Mouse (Mus musculus) forebrain, embryonic 12.5 days (tissue): ENCODE data around the gene Asb12. TPM values are rescaled to one million over a fixed set of nuclear protein-coding genes. Genes with fewer than 3 reads are reported as not detected.

Source experiments
- ATAC-seq: fragments of 200-750 bp; cut with Nextera tagmentation; 2 replicates; pipeline ENCODE4 v1.8.0; 2017; ENCODE audit warnings: moderate TSS enrichment; ENCODE audit not compliant: low FRiP score
- H3K27ac ChIP-seq: fragments of 300-500 bp; sonication (generic); 2 replicates; pipeline ENCODE4 v1.5.1; 2016; ENCODE audit warnings: mild to moderate bottlenecking
- H3K27me3 ChIP-seq: fragments of 300-500 bp; sonication (generic); 2 replicates; pipeline ENCODE4 v1.6.1; 2016; ENCODE audit warnings: mild to moderate bottlenecking
- H3K36me3 ChIP-seq: fragments of 300-500 bp; sonication (generic); replicated peaks from 2 replicates; pipeline ENCODE4 v1.6.1; 2016; ENCODE audit warnings: mild to moderate bottlenecking
- H3K4me1 ChIP-seq: fragments of 300-500 bp; sonication (generic); 2 replicates; pipeline ENCODE4 v1.6.1; 2016
- H3K4me2 ChIP-seq: fragments of 300-500 bp; sonication (generic); 2 replicates; pipeline ENCODE4 v1.6.1; 2016; ENCODE audit warnings: mild to moderate bottlenecking, moderate library complexity
- H3K4me3 ChIP-seq: fragments of 300-500 bp; sonication (generic); replicated peaks from 2 replicates; pipeline ENCODE4 v1.5.1; 2016; ENCODE audit warnings: mild to moderate bottlenecking
- H3K9ac ChIP-seq: fragments of 300-500 bp; sonication (generic); 2 replicates; pipeline ENCODE4 v1.6.1; 2016; ENCODE audit warnings: mild to moderate bottlenecking
- H3K9me3 ChIP-seq: fragments of 300-500 bp; sonication (generic); 2 replicates; pipeline ENCODE4 v1.6.1; 2016
- WGBS: fragments of 180-500 bp; shearing (Covaris S2); methylation state at CpG from one replicate; pipeline ENCODE4 v1.1.7; 2016; 5-methylcytosine and 5-hydroxymethylcytosine counted together
- polyA plus RNA-seq: library from polyadenylated mRNA; unstranded; fragments of >200 nt; fragmentation: Nextera tagmentation; extraction: Ambion mirVana; gene quantifications from 2 replicates; pipeline ENCODE4 v1.2.1, GENCODE M21; 2016

The Asb12 gene
- polyA plus RNA-seq, 1 experiment from 2014 or later, result not detected

DNA sequence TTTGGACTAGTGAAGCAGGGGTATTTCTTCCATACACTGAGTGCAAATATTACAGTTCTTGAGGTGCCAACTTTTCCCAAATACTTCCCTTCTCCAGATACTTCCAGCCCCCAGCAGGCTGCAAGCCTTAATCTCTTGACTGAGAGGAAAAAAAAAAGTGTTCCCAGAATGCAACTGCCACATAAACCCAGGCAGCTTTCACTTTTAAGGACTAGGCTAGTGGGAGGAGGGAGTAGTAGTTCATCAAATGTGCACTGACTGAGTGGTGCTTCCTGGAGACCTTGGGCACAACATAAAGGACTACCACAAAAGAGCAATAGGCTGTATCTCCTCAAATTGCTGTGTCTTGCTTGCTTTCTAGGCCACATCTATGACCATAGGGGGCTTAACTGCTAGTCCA, 116.5 kb downstream of the Asb12 start:
- H3K36me3 ChIP-seq, result no peaks in the 10 kb centered on the region
- no peaks in the 10 kb centered on the region for H3K9me3 ChIP-seq
- H3K27me3 ChIP-seq, result no peaks in the 10 kb centered on the region
- peaks cover 15% of the 10 kb centered on the region for H3K4me1 ChIP-seq
- no peak for ATAC-seq
- H3K4me3 ChIP-seq, result no peak overlapping the region
- no peak overlapping the region for H3K27ac ChIP-seq
- H3K9ac ChIP-seq, result no peak overlapping the region
- H3K4me2 ChIP-seq, result no peak overlapping the region

DNA sequence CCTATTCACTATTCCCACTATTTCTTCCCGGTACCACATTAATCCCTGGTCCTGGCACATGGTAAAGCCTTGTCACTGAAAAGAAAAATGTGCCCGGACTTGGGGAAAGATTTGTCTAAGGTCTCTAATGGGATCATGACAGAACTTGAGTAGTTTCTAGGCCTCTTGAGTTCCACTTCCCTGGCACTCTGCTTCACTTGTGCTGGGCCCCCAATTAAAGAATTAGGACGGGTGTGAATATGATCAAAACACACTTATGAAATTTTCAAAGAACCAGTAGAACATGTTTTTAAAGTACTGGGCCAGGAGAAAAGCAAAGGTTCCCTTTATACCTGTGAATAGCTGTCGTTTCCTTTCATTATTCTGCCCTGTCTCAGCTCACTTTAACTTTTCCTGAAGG, 119.3 kb downstream of the Asb12 start:
- H3K4me1 ChIP-seq, result peaks cover 15% of the 10 kb centered on the region
- H3K9me3 ChIP-seq, result no peaks in the 10 kb centered on the region
- no peaks in the 10 kb centered on the region for H3K27me3 ChIP-seq
- no peak overlapping the region for H3K9ac ChIP-seq
- no peak overlapping the region for H3K27ac ChIP-seq
- 81% methylated on average over 4 of the region's 4 CpGs for WGBS
- no peak overlapping the region for H3K4me3 ChIP-seq
- H3K4me2 ChIP-seq, result no peak overlapping the region
- ATAC-seq, result no peak
- H3K36me3 ChIP-seq, result no peaks in the 10 kb centered on the region

- 83% methylated on average over 1 of the region's 1 CpGs for WGBS
- no peaks in the 10 kb centered on the region for H3K27me3 ChIP-seq
- H3K36me3 ChIP-seq, result no peaks in the 10 kb centered on the region
- no peak overlapping the region for H3K27ac ChIP-seq
- no peak overlapping the region for H3K9ac ChIP-seq
- no peaks in the 10 kb centered on the region for H3K9me3 ChIP-seq
- ATAC-seq, result no peak
- H3K4me1 ChIP-seq, result peaks cover 13% of the 10 kb centered on the region
- no peak overlapping the region for H3K4me2 ChIP-seq
- no peak overlapping the region for H3K4me3 ChIP-seq
These were observed 120.6 kb downstream of the Asb12 start for GRCm38 (mm10) chrX:95437236-95437635.

Other genes with a start within 250 kb of the Asb12 start
- 11.0 and 11.7 TPM in 2 replicates for gene Amer1, start 113.1 kb downstream of the Asb12 start, polyA plus RNA-seq
- gene Pfn5, start 117 bp upstream of the Asb12 start, polyA plus RNA-seq, result not detected in 2 replicates
- gene Zc4h2, start 100.5 kb upstream of the Asb12 start, polyA plus RNA-seq, result 55.5 and 60.9 TPM in 2 replicates
- 3.4 and 3.5 TPM in 2 replicates for gene Zc3h12b, start 153.7 kb upstream of the Asb12 start, polyA plus RNA-seq